22 mouse cellular contexts compared by ENCODE assay signal in genomic region chr9:94491467-94491866, GRCm38 (mm10). TPM values are rescaled to one million over a fixed set of nuclear protein-coding genes. Genes with fewer than 3 reads are reported as not detected.
DNase-seq lines count a peak whose midpoint lies in the region; ATAC-seq and TF ChIP-seq lines count a peak whose summit lies in the region.
"Had no signal": no experiment of that assay in that cellular context is flagged by ENCODE, and none has a peak within 500 bp of the region (broad histone marks: within the 10 kb centered on the region; RNA-seq: fewer than 3 reads in every experiment).

No protein-coding gene starts in this region.

- peak; percentile 16 for DNase-seq in adrenal gland, postnatal 10 days
- DNase-seq in adrenal gland, adult 18-20 months (ENCODE audit: low spot score in 2 of 2) = no peak
- DNase-seq in heart, embryonic 10.5 days (ENCODE audit: low spot score) = no peak
- DNase-seq in kidney, postnatal 0 days (ENCODE audit: low spot score) = peak; percentile 73
- DNase-seq in kidney, adult 9 months = no peak
- DNase-seq in lung, postnatal 0 days (ENCODE audit: low spot score) = peak; percentile 17
- no peak for DNase-seq in lung, postnatal 25 days (ENCODE audit: low spot score)
- DNase-seq: cerebellum, adult 11 months; cerebellum, postnatal 10 days; embryo, embryonic 11 days; gastrocnemius, postnatal 36 days had no signal

- peaks cover 4% of the 10 kb centered on the region; the same call in 1 of the 2 replicates for H3K4me1 ChIP-seq in heart, embryonic 15.5 days (replicated peaks)
- H3K4me1 ChIP-seq in heart, embryonic 10.5 days = 0 out of 2 replicates have a peak, but pooled peaks cover 3% of the 10 kb centered on the region
- H3K4me1 ChIP-seq in kidney, postnatal 0 days (replicated peaks; ENCODE audit: insufficient read depth, low read length) = no peaks in the 10 kb centered on the region
- no peaks in the 10 kb centered on the region for H3K4me1 ChIP-seq in lung, postnatal 0 days (ENCODE audit: insufficient read depth, low read depth, low read length)
- H3K4me1 ChIP-seq: forebrain, embryonic 15.5 days; hindbrain, embryonic 13.5 days; liver, embryonic 12.5 days; lung, embryonic 15.5 days; midbrain, embryonic 13.5 days; neural tube, embryonic 12.5 days had no signal

- TF ChIP-seq CTCF in kidney, postnatal 0 days (IDR thresholded peaks at IDR 0.05; ENCODE audit: low read depth) = no peak
- TF ChIP-seq CTCF in lung, postnatal 0 days (IDR thresholded peaks at IDR 0.05) = no peak

- H3K36me3 ChIP-seq in heart, embryonic 15.5 days = no peaks in the 10 kb centered on the region
- H3K36me3 ChIP-seq in heart, embryonic 10.5 days = no peaks in the 10 kb centered on the region
- H3K36me3 ChIP-seq in kidney, postnatal 0 days (ENCODE audit: insufficient read depth, low read length) = no peaks in the 10 kb centered on the region
- no peaks in the 10 kb centered on the region for H3K36me3 ChIP-seq in lung, postnatal 0 days (ENCODE audit: insufficient read depth, low read length)
- H3K36me3 ChIP-seq: forebrain, embryonic 15.5 days; G1E; hindbrain, embryonic 13.5 days; limb, embryonic 12.5 days; liver, embryonic 12.5 days; lung, embryonic 15.5 days; midbrain, embryonic 13.5 days; neural tube, embryonic 12.5 days had no signal

- H3K4me2 ChIP-seq in heart, embryonic 15.5 days = peak overlapping the region; percentile 39; the same call in 1 of the 2 replicates
- no peak overlapping the region for H3K4me2 ChIP-seq in kidney, postnatal 0 days (ENCODE audit: low read length)
- no peak overlapping the region for H3K4me2 ChIP-seq in lung, postnatal 0 days (replicated peaks; ENCODE audit: low read depth, low read length)
- H3K4me2 ChIP-seq: forebrain, embryonic 15.5 days; hindbrain, embryonic 13.5 days; limb, embryonic 12.5 days; liver, embryonic 12.5 days; lung, embryonic 15.5 days; midbrain, embryonic 13.5 days; neural tube, embryonic 12.5 days had no signal

- TF ChIP-seq EP300 in lung, postnatal 0 days (IDR thresholded peaks at IDR 0.05) = no peak

- H3K9me3 ChIP-seq in heart, embryonic 15.5 days (replicated peaks) = no peaks in the 10 kb centered on the region
- no peaks in the 10 kb centered on the region for H3K9me3 ChIP-seq in heart, embryonic 10.5 days
- no peaks in the 10 kb centered on the region for H3K9me3 ChIP-seq in kidney, postnatal 0 days (replicated peaks; ENCODE audit: low read length)
- H3K9me3 ChIP-seq in lung, postnatal 0 days (ENCODE audit: low read length) = no peaks in the 10 kb centered on the region
- H3K9me3 ChIP-seq: forebrain, embryonic 15.5 days; G1E; hindbrain, embryonic 13.5 days; limb, embryonic 12.5 days; liver, embryonic 12.5 days; lung, embryonic 15.5 days; midbrain, embryonic 13.5 days; neural tube, embryonic 12.5 days had no signal

- H3K27me3 ChIP-seq in heart, embryonic 15.5 days = no peaks in the 10 kb centered on the region
- H3K27me3 ChIP-seq in heart, embryonic 10.5 days (ENCODE audit: insufficient read depth, poor library complexity, severe bottlenecking) = no peaks in the 10 kb centered on the region
- H3K27me3 ChIP-seq in kidney, postnatal 0 days (ENCODE audit: insufficient read depth, low read length) = no peaks in the 10 kb centered on the region
- no peaks in the 10 kb centered on the region for H3K27me3 ChIP-seq in lung, postnatal 0 days (replicated peaks; ENCODE audit: insufficient read depth, low read length)
- H3K27me3 ChIP-seq: forebrain, embryonic 15.5 days; hindbrain, embryonic 13.5 days; limb, embryonic 12.5 days; liver, embryonic 12.5 days; lung, embryonic 15.5 days; midbrain, embryonic 13.5 days; neural tube, embryonic 12.5 days had no signal

- 16% methylated on average over 9 of the region's 9 CpGs for WGBS in heart, embryonic 15.5 days
- WGBS in heart, embryonic 10.5 days = 47% methylated on average over 9 of the region's 9 CpGs
- 34% methylated on average over 9 of the region's 9 CpGs for WGBS in kidney, postnatal 0 days
- 32% methylated on average over 9 of the region's 9 CpGs for WGBS in lung, postnatal 0 days

- peak overlapping the region; percentile 37; the same call in 1 of the 2 replicates for H3K27ac ChIP-seq in heart, embryonic 15.5 days
- H3K27ac ChIP-seq in heart, embryonic 10.5 days = no peak overlapping the region; the same call in 1 of the 2 replicates
- H3K27ac ChIP-seq in kidney, postnatal 0 days = no peak overlapping the region
- H3K27ac ChIP-seq in lung, postnatal 0 days (ENCODE audit: low read length) = no peak overlapping the region
- H3K27ac ChIP-seq: forebrain, embryonic 15.5 days; hindbrain, embryonic 13.5 days; limb, embryonic 12.5 days; liver, embryonic 12.5 days; lung, embryonic 15.5 days; midbrain, embryonic 13.5 days; neural tube, embryonic 12.5 days had no signal

- no peak overlapping the region for H3K9ac ChIP-seq in heart, embryonic 15.5 days
- H3K9ac ChIP-seq in kidney, postnatal 0 days (ENCODE audit: low read depth, low read length) = no peak overlapping the region
- no peak overlapping the region for H3K9ac ChIP-seq in lung, postnatal 0 days (replicated peaks; ENCODE audit: low read depth)
- H3K9ac ChIP-seq: forebrain, embryonic 15.5 days; hindbrain, embryonic 13.5 days; limb, embryonic 12.5 days; liver, embryonic 12.5 days; lung, embryonic 15.5 days; midbrain, embryonic 13.5 days; neural tube, embryonic 12.5 days had no signal

- H3K4me3 ChIP-seq in heart, embryonic 15.5 days = no peak overlapping the region
- H3K4me3 ChIP-seq in heart, embryonic 10.5 days = no peak overlapping the region
- H3K4me3 ChIP-seq in kidney, postnatal 0 days (replicated peaks; ENCODE audit: low read depth, low read length) = no peak overlapping the region
- no peak overlapping the region for H3K4me3 ChIP-seq in lung, postnatal 0 days (ENCODE audit: low read depth, low read length)
- H3K4me3 ChIP-seq: forebrain, embryonic 15.5 days; hindbrain, embryonic 13.5 days; limb, embryonic 12.5 days; liver, embryonic 12.5 days; lung, embryonic 15.5 days; midbrain, embryonic 13.5 days; neural tube, embryonic 12.5 days had no signal

- ATAC-seq in heart, embryonic 15.5 days (replicated peaks; ENCODE audit: insufficient number of reproducible peaks, insufficient read depth, low FRiP score, low read depth) = no peak
- ATAC-seq in kidney, postnatal 0 days (replicated peaks; ENCODE audit: low FRiP score, low read depth) = no peak
- ATAC-seq in lung, postnatal 0 days = no peak
- ATAC-seq: activated CD4-positive, CD25-positive, alpha-beta regulatory T cell, adult 4 months; forebrain, embryonic 15.5 days; inflammation-experienced regulatory T-cells, adult 6 months; liver, embryonic 12.5 days; midbrain, embryonic 13.5 days had no signal

RNA-seq across cellular contexts. Expression of gene 1190002N15Rik, which starts 46.4 kb away (rescaled TPM):
- total RNA-seq in adrenal gland, postnatal 10 days (2021) = 10 to 100 TPM; 24.8 to 24.9 TPM
- 10 to 100 TPM; 14.9 to 16.5 TPM for total RNA-seq in adrenal gland, adult 18-20 months (2021)
- polyA plus RNA-seq in heart, embryonic 15.5 days (2015; fragmentation: Nextera tagmentation; extraction: Ambion mirVana) = 30.4 and 32.8 TPM in 2 replicates
- polyA plus RNA-seq in heart, embryonic 10.5 days (2016; fragmentation: Nextera tagmentation; extraction: Ambion mirVana) = 13.4 and 22.9 TPM in 2 replicates
- 16.3 and 22.3 TPM in 2 replicates for polyA plus RNA-seq in kidney, postnatal 0 days (2015; fragmentation: Nextera tagmentation; extraction: Ambion mirVana)
- 23.7 and 34.1 TPM in 2 replicates for polyA plus RNA-seq in lung, postnatal 0 days (2015; fragmentation: Nextera tagmentation; extraction: Ambion mirVana)

Comparison
In these comparisons a context has a peak if more than half of its experiments do, and no peak if none do; other contexts are left out.
1. DNase-seq: peak in adrenal gland, postnatal 10 days (single experiment), kidney, postnatal 0 days (single experiment) and lung, postnatal 0 days (single experiment); none in adrenal gland, adult 18-20 months (0 of 2), heart, embryonic 10.5 days (single experiment), kidney, adult 9 months (single experiment) and lung, postnatal 25 days (single experiment).